18 mouse cellular contexts compared by ENCODE assay signal in genomic region chr12:85615486-85615885, GRCm38 (mm10). TPM values are rescaled to one million over a fixed set of nuclear protein-coding genes. Genes with fewer than 3 reads are reported as not detected.
"Had no signal": no experiment of that assay in that cellular context is flagged by ENCODE, and none has a peak within 500 bp of the region (broad histone marks: within the 10 kb centered on the region; RNA-seq: fewer than 3 reads in every experiment).

No protein-coding gene starts in this region.

- H3K4me1 ChIP-seq: liver, embryonic 12.5 days; liver, embryonic 15.5 days; megakaryocyte, embryonic 14.5 days had no signal

- ATAC-seq: intestine, postnatal 0 days; liver, embryonic 12.5 days; midbrain, embryonic 15.5 days had no signal

- H3K4me2 ChIP-seq: limb, embryonic 13.5 days; liver, embryonic 12.5 days; liver, embryonic 15.5 days; lung, embryonic 15.5 days; midbrain, embryonic 12.5 days; midbrain, embryonic 15.5 days had no signal

- H3K27ac ChIP-seq: kidney, postnatal 0 days; limb, embryonic 10.5 days; limb, embryonic 13.5 days; liver, embryonic 12.5 days; liver, embryonic 15.5 days; lung, embryonic 15.5 days; midbrain, embryonic 12.5 days; midbrain, embryonic 15.5 days had no signal

- H3K4me3 ChIP-seq: limb, embryonic 10.5 days; limb, embryonic 13.5 days; liver, embryonic 12.5 days; liver, embryonic 15.5 days; lung, embryonic 15.5 days; megakaryocyte, embryonic 14.5 days; midbrain, embryonic 12.5 days; midbrain, embryonic 15.5 days had no signal

- H3K9me3 ChIP-seq: limb, embryonic 10.5 days; limb, embryonic 13.5 days; liver, embryonic 12.5 days; liver, embryonic 15.5 days; lung, embryonic 15.5 days; megakaryocyte, embryonic 14.5 days; midbrain, embryonic 12.5 days; midbrain, embryonic 15.5 days had no signal

- H3K9ac ChIP-seq: limb, embryonic 13.5 days; liver, embryonic 12.5 days; liver, embryonic 15.5 days; lung, embryonic 15.5 days; midbrain, embryonic 12.5 days; midbrain, embryonic 15.5 days had no signal

- H3K27me3 ChIP-seq: limb, embryonic 13.5 days; liver, embryonic 12.5 days; liver, embryonic 15.5 days; lung, embryonic 15.5 days; midbrain, embryonic 12.5 days; midbrain, embryonic 15.5 days had no signal

- DNase-seq: kidney, adult 2 months; kidney, postnatal 25 days; liver; lung, adult 18-20 months; lung, postnatal 10 days; lung, postnatal 36 days; thymus, adult 18-20 months; thymus, postnatal 36 days had no signal

- H3K36me3 ChIP-seq: limb, embryonic 10.5 days; liver, embryonic 12.5 days had no signal

RNA-seq across cellular contexts. Expression of gene Jdp2, which starts 16.7 kb away (rescaled TPM):
- polyA plus RNA-seq: limb, embryonic 10.5 days had no signal
